Mouse (Mus musculus): ENCODE results near the gene Nrg3. TPM values are rescaled to one million over a fixed set of nuclear protein-coding genes. Genes with fewer than 3 reads are reported as not detected.

Nrg3 gene
- polyA plus RNA-seq, 1 experiment from 2014 or later = not detected

DNA sequence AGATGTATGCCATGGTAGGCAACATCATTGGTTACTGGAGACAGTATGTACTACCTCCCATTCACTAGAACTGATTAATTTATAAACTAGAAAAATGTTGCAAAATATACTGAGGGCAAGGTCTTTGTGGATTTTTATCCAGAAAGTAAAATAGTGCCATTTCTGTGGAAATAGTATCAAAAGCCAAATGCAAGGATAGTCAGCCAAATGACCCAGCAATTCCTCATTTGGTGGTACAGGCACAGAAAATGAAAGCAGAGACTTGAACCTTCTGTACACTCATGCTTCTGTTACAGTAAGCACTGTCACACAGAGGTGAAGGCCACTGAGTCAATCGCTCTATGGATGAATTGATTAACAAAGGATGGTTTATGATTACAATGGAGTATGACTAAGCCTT is 207.8 kb downstream of the Nrg3 start:
- H3K36me3 ChIP-seq (ENCODE audit: control insufficient read depth, insufficient read depth, low read length) = no peaks in the 10 kb centered on the region
- no peak overlapping the region for H3K4me3 ChIP-seq (ENCODE audit: low read depth, low read length)
- no peak overlapping the region for H3K4me2 ChIP-seq (ENCODE audit: low read depth, severe bottlenecking)
- ATAC-seq (ENCODE audit: insufficient number of reproducible peaks, low FRiP score, low TSS enrichment, low read depth) = no peak
- no peaks in the 10 kb centered on the region for H3K4me1 ChIP-seq (ENCODE audit: control insufficient read depth, insufficient read depth, low read length)
- no peak for DNase-seq (ENCODE audit: low spot score)
- H3K27me3 ChIP-seq (ENCODE audit: control insufficient read depth, insufficient read depth, low read length) = no peaks in the 10 kb centered on the region
- H3K9ac ChIP-seq (ENCODE audit: low read length) = no peak overlapping the region
- 81% methylated on average over 1 of the region's 1 CpGs for WGBS
- H3K27ac ChIP-seq (replicated peaks; ENCODE audit: low read depth, low read length) = no peak overlapping the region
- no peaks in the 10 kb centered on the region for H3K9me3 ChIP-seq (ENCODE audit: control insufficient read depth, low read length)

DNA sequence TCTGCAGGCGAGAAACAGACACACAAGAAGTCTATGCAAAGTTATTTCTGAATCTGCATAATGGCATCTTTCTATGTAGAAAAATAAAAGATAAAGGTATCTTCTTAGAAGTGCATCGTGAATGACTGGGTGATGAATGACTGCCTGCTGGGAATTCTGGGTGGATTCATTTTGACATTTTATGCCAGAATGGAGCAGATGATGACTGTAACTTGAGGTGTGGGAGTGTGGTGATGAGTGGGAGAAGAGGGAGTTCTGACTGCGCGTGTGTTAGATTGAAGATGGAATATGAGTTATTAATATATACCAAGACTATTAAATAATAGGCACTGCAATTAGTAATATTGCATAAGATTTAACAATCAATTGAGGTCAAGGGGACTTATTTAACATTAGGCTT is 208.5 kb downstream of the Nrg3 start:
- no peaks in the 10 kb centered on the region for H3K36me3 ChIP-seq (ENCODE audit: control insufficient read depth, insufficient read depth, low read length)
- no peaks in the 10 kb centered on the region for H3K9me3 ChIP-seq (ENCODE audit: control insufficient read depth, low read length)
- no peak for DNase-seq (ENCODE audit: low spot score)
- H3K4me3 ChIP-seq (ENCODE audit: low read depth, low read length) = no peak overlapping the region
- H3K4me2 ChIP-seq (ENCODE audit: low read depth, severe bottlenecking) = no peak overlapping the region
- no peak for ATAC-seq (ENCODE audit: insufficient number of reproducible peaks, low FRiP score, low TSS enrichment, low read depth)
- 93% methylated on average over 4 of the region's 4 CpGs for WGBS
- H3K4me1 ChIP-seq (ENCODE audit: control insufficient read depth, insufficient read depth, low read length) = no peaks in the 10 kb centered on the region
- H3K27ac ChIP-seq (replicated peaks; ENCODE audit: low read depth, low read length) = no peak overlapping the region
- no peak overlapping the region for H3K9ac ChIP-seq (ENCODE audit: low read length)
- H3K27me3 ChIP-seq (ENCODE audit: control insufficient read depth, insufficient read depth, low read length) = no peaks in the 10 kb centered on the region

DNA sequence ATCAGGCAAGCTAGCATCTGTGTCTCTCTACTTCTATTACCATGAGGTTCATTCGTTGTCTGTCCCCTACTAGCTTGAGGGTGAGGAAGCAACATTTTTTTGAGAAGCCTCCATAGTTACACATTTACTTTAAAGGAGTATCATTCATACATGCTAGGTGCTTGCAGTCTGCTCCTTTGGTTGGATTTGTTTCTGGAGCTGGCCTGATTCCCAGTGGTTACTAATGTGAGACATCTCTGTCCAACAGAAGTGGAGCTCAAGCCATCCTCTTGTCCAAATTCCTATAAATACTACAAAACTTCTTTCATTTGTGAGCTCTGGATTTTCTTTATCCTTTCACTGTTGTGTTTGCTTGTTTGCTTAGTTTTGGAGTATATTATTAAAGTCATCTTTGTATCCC is 211.9 kb downstream of the Nrg3 start:
- 82% methylated on average over 1 of the region's 1 CpGs for WGBS
- Histone ChIP-seq H3K9ac (ENCODE audit: low read length) (no peak overlapping the region), H3K4me2 (ENCODE audit: low read depth, severe bottlenecking) (no peak overlapping the region), H3K9me3 (ENCODE audit: control insufficient read depth, low read length) (no peaks in the 10 kb centered on the region), H3K27ac (replicated peaks; ENCODE audit: low read depth, low read length) (no peak overlapping the region), H3K27me3 (ENCODE audit: control insufficient read depth, insufficient read depth, low read length) (no peaks in the 10 kb centered on the region), H3K4me3 (ENCODE audit: low read depth, low read length) (no peak overlapping the region), H3K4me1 (ENCODE audit: control insufficient read depth, insufficient read depth, low read length) (no peaks in the 10 kb centered on the region), H3K36me3 (ENCODE audit: control insufficient read depth, insufficient read depth, low read length) (no peaks in the 10 kb centered on the region)
- no peak for ATAC-seq (ENCODE audit: insufficient number of reproducible peaks, low FRiP score, low TSS enrichment, low read depth)
- DNase-seq (ENCODE audit: low spot score) = no peak

DNA sequence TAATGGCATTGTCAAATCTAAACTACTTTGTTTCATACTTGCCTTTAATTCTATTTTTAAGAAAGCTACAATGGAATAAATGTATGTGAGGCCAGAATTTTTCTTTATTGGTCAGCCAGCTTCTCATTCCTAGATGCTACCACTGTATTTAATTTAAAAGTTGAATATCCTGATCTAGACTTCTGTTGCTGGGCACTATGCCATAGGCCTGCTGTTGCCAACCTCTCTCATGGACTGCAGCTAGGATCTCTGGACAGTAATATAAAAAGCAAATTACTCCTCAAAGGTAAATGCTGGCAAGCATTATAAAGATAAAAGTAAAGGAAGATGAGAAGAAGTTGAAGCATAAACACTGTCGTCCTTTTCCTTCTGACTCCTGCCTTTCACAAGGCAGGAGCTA is 217.5 kb downstream of the Nrg3 start:
- no peak overlapping the region for H3K27ac ChIP-seq (replicated peaks; ENCODE audit: low read depth, low read length)
- H3K36me3 ChIP-seq (ENCODE audit: control insufficient read depth, insufficient read depth, low read length) = no peaks in the 10 kb centered on the region
- H3K27me3 ChIP-seq (ENCODE audit: control insufficient read depth, insufficient read depth, low read length) = no peaks in the 10 kb centered on the region
- H3K9me3 ChIP-seq (ENCODE audit: control insufficient read depth, low read length) = no peaks in the 10 kb centered on the region
- no peak overlapping the region for H3K9ac ChIP-seq (ENCODE audit: low read length)
- DNase-seq (ENCODE audit: low spot score) = no peak
- no peak overlapping the region for H3K4me3 ChIP-seq (ENCODE audit: low read depth, low read length)
- no peak overlapping the region for H3K4me2 ChIP-seq (ENCODE audit: low read depth, severe bottlenecking)
- WGBS = 73% methylated on average over 1 of the region's 1 CpGs
- H3K4me1 ChIP-seq (ENCODE audit: control insufficient read depth, insufficient read depth, low read length) = no peaks in the 10 kb centered on the region
- ATAC-seq (ENCODE audit: insufficient number of reproducible peaks, low FRiP score, low TSS enrichment, low read depth) = no peak

DNA sequence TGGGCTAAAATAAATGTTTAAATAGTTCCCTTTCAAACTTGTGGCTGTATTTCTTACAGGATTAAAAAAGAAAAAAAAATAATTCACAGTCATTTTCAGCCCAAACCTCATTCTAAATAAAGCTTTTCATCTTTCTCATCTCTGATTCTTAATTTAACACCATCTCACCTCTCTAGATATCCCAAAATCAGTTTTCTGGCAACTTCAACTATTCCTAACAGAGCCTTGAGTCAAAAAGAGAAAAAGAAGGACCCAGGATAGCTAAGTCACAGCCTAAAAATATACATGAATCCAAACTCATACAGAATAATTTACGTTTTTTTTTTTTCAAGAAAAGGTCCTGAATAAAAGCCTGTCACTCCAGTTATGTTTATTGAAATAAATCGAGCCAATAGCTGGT is 232.6 kb downstream of the Nrg3 start:
- H3K4me3 ChIP-seq (ENCODE audit: low read depth, low read length) = no peak overlapping the region
- no peak overlapping the region for H3K4me2 ChIP-seq (ENCODE audit: low read depth, severe bottlenecking)
- ATAC-seq (ENCODE audit: insufficient number of reproducible peaks, low FRiP score, low TSS enrichment, low read depth) = no peak
- no peaks in the 10 kb centered on the region for H3K9me3 ChIP-seq (ENCODE audit: control insufficient read depth, low read length)
- H3K36me3 ChIP-seq (ENCODE audit: control insufficient read depth, insufficient read depth, low read length) = no peaks in the 10 kb centered on the region
- H3K27me3 ChIP-seq (ENCODE audit: control insufficient read depth, insufficient read depth, low read length) = no peaks in the 10 kb centered on the region
- H3K9ac ChIP-seq (ENCODE audit: low read length) = no peak overlapping the region
- no peak for DNase-seq (ENCODE audit: low spot score)
- 77% methylated on average over 2 of the region's 2 CpGs for WGBS
- no peaks in the 10 kb centered on the region for H3K4me1 ChIP-seq (ENCODE audit: control insufficient read depth, insufficient read depth, low read length)
- no peak overlapping the region for H3K27ac ChIP-seq (replicated peaks; ENCODE audit: low read depth, low read length)

DNA sequence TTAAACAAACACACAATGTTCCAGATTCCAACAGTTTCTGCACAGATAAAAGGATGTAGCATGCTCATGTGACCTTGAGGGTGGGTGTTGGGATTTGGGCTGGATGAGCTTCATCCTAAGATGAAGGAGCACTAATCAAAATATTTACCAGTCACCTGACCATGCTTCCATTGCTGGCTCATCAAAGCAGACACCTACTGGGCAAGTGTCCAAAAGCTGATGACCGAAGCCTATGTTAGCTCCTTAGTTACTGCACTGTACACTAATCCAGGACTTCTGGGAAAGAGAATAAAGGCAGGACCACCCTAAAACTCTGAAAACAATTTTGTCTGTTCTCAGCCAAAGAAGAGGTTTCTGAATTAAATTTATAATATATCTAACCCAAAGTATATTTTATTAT is 261.4 kb downstream of the Nrg3 start:
- no peak overlapping the region for H3K4me3 ChIP-seq (ENCODE audit: low read depth, low read length)
- DNase-seq (ENCODE audit: low spot score) = no peak
- ATAC-seq (ENCODE audit: insufficient number of reproducible peaks, low FRiP score, low TSS enrichment, low read depth) = no peak
- H3K27me3 ChIP-seq (ENCODE audit: control insufficient read depth, insufficient read depth, low read length) = no peaks in the 10 kb centered on the region
- H3K9me3 ChIP-seq (ENCODE audit: control insufficient read depth, low read length) = no peaks in the 10 kb centered on the region
- no peaks in the 10 kb centered on the region for H3K36me3 ChIP-seq (ENCODE audit: control insufficient read depth, insufficient read depth, low read length)
- no peak overlapping the region for H3K27ac ChIP-seq (replicated peaks; ENCODE audit: low read depth, low read length)
- H3K4me2 ChIP-seq (ENCODE audit: low read depth, severe bottlenecking) = no peak overlapping the region
- no peaks in the 10 kb centered on the region for H3K4me1 ChIP-seq (ENCODE audit: control insufficient read depth, insufficient read depth, low read length)
- no peak overlapping the region for H3K9ac ChIP-seq (ENCODE audit: low read length)
- WGBS = 100% methylated on average over 1 of the region's 1 CpGs

DNA sequence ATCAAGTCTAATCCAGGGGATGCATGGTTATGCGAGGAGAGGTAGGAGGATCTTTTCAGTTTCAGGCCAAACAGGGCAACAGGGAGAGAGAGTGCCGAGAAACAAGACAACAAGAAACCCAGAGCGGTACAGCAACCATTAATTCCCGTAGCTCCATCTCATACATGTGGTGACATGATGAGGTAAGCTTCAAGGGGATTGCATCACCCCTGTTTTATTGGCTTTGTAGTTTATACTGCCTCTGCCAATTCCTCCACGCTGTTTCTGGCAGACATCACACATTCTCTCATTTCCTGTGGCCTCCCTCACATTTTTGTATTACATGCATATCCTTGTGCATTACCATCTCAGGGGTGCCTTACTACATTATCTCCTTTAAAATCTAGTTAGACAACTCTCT is 280.9 kb downstream of the Nrg3 start:
- Histone ChIP-seq H3K27ac (replicated peaks; ENCODE audit: low read depth, low read length) (no peak overlapping the region), H3K4me2 (ENCODE audit: low read depth, severe bottlenecking) (no peak overlapping the region), H3K27me3 (ENCODE audit: control insufficient read depth, insufficient read depth, low read length) (no peaks in the 10 kb centered on the region), H3K36me3 (ENCODE audit: control insufficient read depth, insufficient read depth, low read length) (no peaks in the 10 kb centered on the region), H3K9me3 (ENCODE audit: control insufficient read depth, low read length) (no peaks in the 10 kb centered on the region), H3K4me3 (ENCODE audit: low read depth, low read length) (no peak overlapping the region), H3K4me1 (ENCODE audit: control insufficient read depth, insufficient read depth, low read length) (no peaks in the 10 kb centered on the region), H3K9ac (ENCODE audit: low read length) (no peak overlapping the region)
- WGBS = 76% methylated on average over 5 of the region's 5 CpGs
- ATAC-seq (ENCODE audit: insufficient number of reproducible peaks, low FRiP score, low TSS enrichment, low read depth) (no peak), DNase-seq (ENCODE audit: low spot score) (no peak)

DNA sequence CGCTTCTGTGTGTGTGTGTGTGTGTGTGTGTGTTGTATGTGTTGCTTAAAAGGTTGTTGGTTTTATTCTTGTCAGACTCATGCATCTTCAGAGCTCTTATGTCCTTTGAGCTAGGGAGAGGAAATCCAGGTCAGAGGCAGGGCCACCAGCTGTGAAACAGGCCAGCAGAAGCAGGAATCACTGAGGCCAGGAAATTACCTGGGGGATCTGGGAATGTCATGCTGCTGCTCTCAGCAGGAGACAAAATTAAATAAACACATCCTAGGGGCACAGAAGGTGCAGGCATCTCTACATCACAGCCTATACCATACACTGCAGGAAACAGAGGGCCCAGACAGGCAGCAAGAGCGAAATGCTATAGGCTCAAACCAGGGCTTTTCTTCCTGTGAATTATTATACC is 299.2 kb downstream of the Nrg3 start:
- H3K4me1 ChIP-seq (ENCODE audit: control insufficient read depth, insufficient read depth, low read length) = no peaks in the 10 kb centered on the region
- DNase-seq (ENCODE audit: low spot score) (peak; percentile 20), ATAC-seq (ENCODE audit: insufficient number of reproducible peaks, low FRiP score, low TSS enrichment, low read depth) (no peak)
- no peak overlapping the region for H3K4me2 ChIP-seq (ENCODE audit: low read depth, severe bottlenecking)
- no peaks in the 10 kb centered on the region for H3K27me3 ChIP-seq (ENCODE audit: control insufficient read depth, insufficient read depth, low read length)
- no peak overlapping the region for H3K9ac ChIP-seq (ENCODE audit: low read length)
- H3K27ac ChIP-seq (replicated peaks; ENCODE audit: low read depth, low read length) = no peak overlapping the region
- H3K36me3 ChIP-seq (ENCODE audit: control insufficient read depth, insufficient read depth, low read length) = no peaks in the 10 kb centered on the region
- no peaks in the 10 kb centered on the region for H3K9me3 ChIP-seq (ENCODE audit: control insufficient read depth, low read length)
- H3K4me3 ChIP-seq (ENCODE audit: low read depth, low read length) = no peak overlapping the region
- WGBS = 54% methylated on average over 2 of the region's 2 CpGs

DNA sequence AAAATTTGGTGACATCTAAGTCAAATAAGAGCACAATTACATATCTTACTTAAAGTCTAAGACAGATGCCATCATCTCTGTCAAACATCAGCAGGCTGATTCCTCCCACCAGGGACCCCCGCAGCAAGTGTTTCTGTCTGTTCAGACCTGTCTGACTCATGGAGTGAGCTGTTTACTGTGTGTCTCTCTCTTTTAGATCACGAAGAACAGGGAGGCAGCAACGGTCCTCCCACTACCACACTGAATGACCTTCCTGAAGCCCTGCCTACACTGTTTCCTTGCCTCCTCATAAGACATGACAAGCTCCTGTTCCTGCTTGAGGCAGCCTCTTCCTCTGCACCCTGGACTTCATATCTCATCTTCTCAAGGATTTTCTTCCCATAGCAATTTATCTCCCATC is 312.7 kb downstream of the Nrg3 start:
- WGBS = 74% methylated on average over 3 of the region's 3 CpGs
- DNase-seq (ENCODE audit: low spot score) (no peak), ATAC-seq (ENCODE audit: insufficient number of reproducible peaks, low FRiP score, low TSS enrichment, low read depth) (no peak)
- Histone ChIP-seq H3K9ac (ENCODE audit: low read length) (no peak overlapping the region), H3K36me3 (ENCODE audit: control insufficient read depth, insufficient read depth, low read length) (no peaks in the 10 kb centered on the region), H3K4me3 (ENCODE audit: low read depth, low read length) (no peak overlapping the region), H3K27ac (replicated peaks; ENCODE audit: low read depth, low read length) (no peak overlapping the region), H3K9me3 (ENCODE audit: control insufficient read depth, low read length) (no peaks in the 10 kb centered on the region), H3K4me1 (ENCODE audit: control insufficient read depth, insufficient read depth, low read length) (no peaks in the 10 kb centered on the region), H3K27me3 (ENCODE audit: control insufficient read depth, insufficient read depth, low read length) (no peaks in the 10 kb centered on the region), H3K4me2 (ENCODE audit: low read depth, severe bottlenecking) (no peak overlapping the region)
